Mouse (Mus musculus) brain, embryonic 14.5 days (tissue): ENCODE measurements around the gene Aco1.

Experiments
- CTCF ChIP-seq: fragments of 200-500 bp; IDR thresholded peaks from 2 replicates; pipeline ENCODE4 v1.5.1; 2012; ENCODE audit warnings: inconsistent platforms, mild to moderate bottlenecking, moderate library complexity, borderline replicate concordance; ENCODE audit not compliant: insufficient read depth, insufficient read length; ENCODE audit errors: extremely low read depth
- POLR2A ChIP-seq: fragments of 200-500 bp; IDR thresholded peaks from 2 replicates; pipeline ENCODE4 v1.6.1; 2012; ENCODE audit warnings: mild to moderate bottlenecking, inconsistent platforms, borderline replicate concordance; ENCODE audit not compliant: poor library complexity, insufficient read depth, insufficient read length, severe bottlenecking; ENCODE audit errors: extremely low read depth

GRCm38 (mm10) chr4:40234256-40234655 is 91.4 kb downstream of the Aco1 start:
- no peak for TF ChIP-seq POLR2A
- no peak for TF ChIP-seq CTCF
